Mouse (Mus musculus): Measurements from ENCODE around the gene Rec114. TPM values are rescaled to one million over a fixed set of nuclear protein-coding genes. Genes with fewer than 3 reads are reported as not detected.

The Rec114 gene
- polyA plus RNA-seq, 1 experiment from 2014 or later, result 1.4 TPM

GRCm38 (mm10) chr9:58706024-58706423 is 37.7 kb downstream of the Rec114 start:
- no peak overlapping the region for H3K27ac ChIP-seq
- no peak overlapping the region for H3K4me3 ChIP-seq
- no peaks in the 10 kb centered on the region for H3K27me3 ChIP-seq (ENCODE audit: low read depth, poor library complexity, severe bottlenecking)
- no peak for DNase-seq (ENCODE audit: low spot score)
- H3K9me3 ChIP-seq (replicated peaks), result no peaks in the 10 kb centered on the region
- H3K4me1 ChIP-seq, result peaks cover 7% of the 10 kb centered on the region; the same call in 1 of the 2 replicates
- no peaks in the 10 kb centered on the region for H3K36me3 ChIP-seq
- WGBS, result 87% methylated on average over 7 of the region's 7 CpGs

- DNase-seq (ENCODE audit: low spot score), result no peak
- WGBS, result 92% methylated on average over 7 of the region's 7 CpGs
- H3K4me1 ChIP-seq, result peaks cover 7% of the 10 kb centered on the region; the same call in 1 of the 2 replicates
- no peaks in the 10 kb centered on the region for H3K36me3 ChIP-seq
- no peak overlapping the region for H3K27ac ChIP-seq
- H3K9me3 ChIP-seq (replicated peaks), result no peaks in the 10 kb centered on the region
- no peak overlapping the region for H3K4me3 ChIP-seq
- no peaks in the 10 kb centered on the region for H3K27me3 ChIP-seq (ENCODE audit: low read depth, poor library complexity, severe bottlenecking)
Observed at GRCm38 (mm10) chr9:58703766-58704165, 40.0 kb downstream of the Rec114 start.

GRCm38 (mm10) chr9:58701751-58702150 is 42.0 kb downstream of the Rec114 start:
- Histone ChIP-seq H3K36me3 (no peaks in the 10 kb centered on the region), H3K27me3 (ENCODE audit: low read depth, poor library complexity, severe bottlenecking) (no peaks in the 10 kb centered on the region), H3K4me3 (no peak overlapping the region), H3K4me1 (peaks cover 3% of the 10 kb centered on the region; the same call in 1 of the 2 replicates), H3K9me3 (replicated peaks) (no peaks in the 10 kb centered on the region), H3K27ac (no peak overlapping the region)
- WGBS, result 94% methylated on average over 2 of the region's 2 CpGs
- no peak for DNase-seq (ENCODE audit: low spot score)

- Histone ChIP-seq H3K4me3 (no peak overlapping the region), H3K27ac (no peak overlapping the region), H3K4me1 (no peaks in the 10 kb centered on the region), H3K9me3 (replicated peaks) (no peaks in the 10 kb centered on the region), H3K36me3 (no peaks in the 10 kb centered on the region), H3K27me3 (ENCODE audit: low read depth, poor library complexity, severe bottlenecking) (no peaks in the 10 kb centered on the region)
- WGBS, result 97% methylated on average over 2 of the region's 2 CpGs
- no peak for DNase-seq (ENCODE audit: low spot score)
Observed at GRCm38 (mm10) chr9:58698486-58698885, 45.3 kb downstream of the Rec114 start.

- H3K9me3 ChIP-seq (replicated peaks), result no peaks in the 10 kb centered on the region
- H3K27me3 ChIP-seq (ENCODE audit: low read depth, poor library complexity, severe bottlenecking), result no peaks in the 10 kb centered on the region
- H3K27ac ChIP-seq, result no peak overlapping the region
- no peak overlapping the region for H3K4me3 ChIP-seq
- no peak for DNase-seq (ENCODE audit: low spot score)
- H3K4me1 ChIP-seq, result peaks cover 17% of the 10 kb centered on the region
- no peaks in the 10 kb centered on the region for H3K36me3 ChIP-seq
- 68% methylated on average over 7 of the region's 7 CpGs for WGBS
Observed at GRCm38 (mm10) chr9:58691471-58691870, 52.3 kb downstream of the Rec114 start.

GRCm38 (mm10) chr9:58690701-58691100 is 53.1 kb downstream of the Rec114 start:
- Histone ChIP-seq H3K4me1 (peaks cover 17% of the 10 kb centered on the region), H3K27me3 (ENCODE audit: low read depth, poor library complexity, severe bottlenecking) (no peaks in the 10 kb centered on the region), H3K36me3 (no peaks in the 10 kb centered on the region), H3K9me3 (replicated peaks) (no peaks in the 10 kb centered on the region), H3K4me3 (no peak overlapping the region), H3K27ac (no peak overlapping the region)
- DNase-seq (ENCODE audit: low spot score), result no peak
- 84% methylated on average over 4 of the region's 4 CpGs for WGBS

- no peak for DNase-seq (ENCODE audit: low spot score)
- H3K4me1 ChIP-seq, result peaks cover 17% of the 10 kb centered on the region
- H3K36me3 ChIP-seq, result no peaks in the 10 kb centered on the region
- no peak overlapping the region for H3K4me3 ChIP-seq
- H3K27ac ChIP-seq, result peak overlapping the region; percentile 50; the same call in 1 of the 2 replicates
- no peaks in the 10 kb centered on the region for H3K27me3 ChIP-seq (ENCODE audit: low read depth, poor library complexity, severe bottlenecking)
- WGBS, result 79% methylated on average over 4 of the region's 4 CpGs
- H3K9me3 ChIP-seq (replicated peaks), result no peaks in the 10 kb centered on the region
Observed at GRCm38 (mm10) chr9:58688076-58688475, 55.7 kb downstream of the Rec114 start.

GRCm38 (mm10) chr9:58685290-58685689 is 58.5 kb downstream of the Rec114 start:
- no peak overlapping the region for H3K4me3 ChIP-seq
- no peak for DNase-seq (ENCODE audit: low spot score)
- H3K36me3 ChIP-seq, result no peaks in the 10 kb centered on the region
- no peak overlapping the region for H3K27ac ChIP-seq
- 88% methylated on average over 10 of the region's 10 CpGs for WGBS
- no peaks in the 10 kb centered on the region for H3K9me3 ChIP-seq (replicated peaks)
- peaks cover 17% of the 10 kb centered on the region for H3K4me1 ChIP-seq
- no peaks in the 10 kb centered on the region for H3K27me3 ChIP-seq (ENCODE audit: low read depth, poor library complexity, severe bottlenecking)

DNA sequence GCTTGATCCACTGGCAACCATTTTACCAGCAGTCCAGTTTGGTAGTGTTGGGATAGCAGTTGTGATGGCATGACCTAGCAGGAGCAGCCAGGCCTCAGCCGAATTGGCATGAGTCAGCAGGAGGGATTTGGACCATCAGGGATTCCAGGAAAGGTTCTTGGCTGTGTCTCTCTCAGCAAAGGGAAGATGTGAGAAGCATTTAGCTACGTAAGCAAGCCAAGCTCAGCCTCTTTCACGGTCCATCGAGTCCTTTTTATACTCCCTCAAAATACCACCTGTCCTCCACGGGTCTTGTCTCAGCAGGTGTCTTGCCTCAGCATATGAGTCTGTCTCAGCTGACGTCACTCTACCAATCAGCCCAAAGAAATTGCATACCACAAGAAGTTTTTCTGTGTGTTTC is 60.4 kb downstream of the Rec114 start:
- no peak overlapping the region for H3K27ac ChIP-seq
- no peak for DNase-seq (ENCODE audit: low spot score)
- H3K4me3 ChIP-seq, result no peak overlapping the region
- no peaks in the 10 kb centered on the region for H3K27me3 ChIP-seq (ENCODE audit: low read depth, poor library complexity, severe bottlenecking)
- H3K36me3 ChIP-seq, result no peaks in the 10 kb centered on the region
- H3K4me1 ChIP-seq, result peaks cover 14% of the 10 kb centered on the region
- H3K9me3 ChIP-seq (replicated peaks), result no peaks in the 10 kb centered on the region
- 76% methylated on average over 6 of the region's 6 CpGs for WGBS

DNA sequence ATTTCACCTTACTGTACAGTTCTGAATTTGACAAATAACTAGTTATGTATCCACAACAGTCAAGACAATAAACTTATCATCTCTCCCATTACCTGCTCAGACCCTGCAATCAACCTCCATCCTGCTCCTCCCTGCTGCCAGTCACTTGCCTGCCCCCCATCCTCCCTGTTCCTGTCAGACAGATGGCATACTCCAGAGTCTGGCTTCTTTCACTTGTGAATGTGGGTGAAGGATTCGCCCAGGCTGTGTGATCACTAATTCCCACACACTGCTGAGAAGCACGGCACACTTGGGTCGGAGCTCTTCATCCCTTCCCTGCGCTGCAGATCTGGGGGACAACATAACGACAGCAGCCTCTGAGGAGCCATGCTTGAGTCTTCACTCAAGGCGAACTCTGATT is 61.7 kb downstream of the Rec114 start:
- H3K4me1 ChIP-seq, result peaks cover 2% of the 10 kb centered on the region; the same call in 1 of the 2 replicates
- no peak overlapping the region for H3K27ac ChIP-seq
- WGBS, result 74% methylated on average over 6 of the region's 6 CpGs

GRCm38 (mm10) chr9:58681411-58681810 is 62.4 kb downstream of the Rec114 start:
- no peaks in the 10 kb centered on the region for H3K36me3 ChIP-seq
- H3K9me3 ChIP-seq (replicated peaks), result no peaks in the 10 kb centered on the region
- DNase-seq (ENCODE audit: low spot score), result no peak
- H3K4me3 ChIP-seq, result no peak overlapping the region
- H3K27me3 ChIP-seq (ENCODE audit: low read depth, poor library complexity, severe bottlenecking), result no peaks in the 10 kb centered on the region
- H3K27ac ChIP-seq, result no peak overlapping the region
- WGBS, result 62% methylated on average over 2 of the region's 2 CpGs
- H3K4me1 ChIP-seq, result no peaks in the 10 kb centered on the region

More for the DNA sequence above, 61.7 kb downstream of the Rec114 start:
- DNase-seq (ENCODE audit: low spot score), result no peak
- Histone ChIP-seq H3K4me3 (no peak overlapping the region), H3K27me3 (ENCODE audit: low read depth, poor library complexity, severe bottlenecking) (no peaks in the 10 kb centered on the region), H3K36me3 (no peaks in the 10 kb centered on the region), H3K9me3 (replicated peaks) (no peaks in the 10 kb centered on the region)

DNA sequence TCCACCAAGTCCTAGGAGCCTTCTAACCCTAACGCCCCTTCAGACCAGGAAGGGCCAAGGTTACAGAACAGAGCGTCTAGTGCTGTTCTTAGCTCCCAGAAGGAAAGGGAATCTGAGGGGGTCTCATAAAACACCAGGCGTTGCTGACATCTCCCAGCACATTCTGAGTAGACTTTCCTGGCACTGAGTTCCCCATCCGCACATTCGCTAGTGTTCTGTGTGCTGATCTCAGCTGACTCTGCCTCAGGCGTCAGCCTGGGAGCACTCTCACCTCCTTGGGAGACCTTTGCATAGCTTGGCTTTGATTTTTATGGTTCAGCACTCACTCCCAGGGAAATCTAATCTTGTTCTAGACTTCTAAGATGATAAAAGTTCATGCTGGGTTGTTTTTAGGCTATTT is 68.4 kb downstream of the Rec114 start:
- Histone ChIP-seq H3K27me3 (ENCODE audit: low read depth, poor library complexity, severe bottlenecking) (no peaks in the 10 kb centered on the region), H3K36me3 (no peaks in the 10 kb centered on the region), H3K9me3 (replicated peaks) (no peaks in the 10 kb centered on the region), H3K4me1 (peaks cover 12% of the 10 kb centered on the region), H3K4me3 (no peak overlapping the region), H3K27ac (no peak overlapping the region)
- 45% methylated on average over 6 of the region's 6 CpGs for WGBS
- DNase-seq (ENCODE audit: low spot score), result no peak

DNA sequence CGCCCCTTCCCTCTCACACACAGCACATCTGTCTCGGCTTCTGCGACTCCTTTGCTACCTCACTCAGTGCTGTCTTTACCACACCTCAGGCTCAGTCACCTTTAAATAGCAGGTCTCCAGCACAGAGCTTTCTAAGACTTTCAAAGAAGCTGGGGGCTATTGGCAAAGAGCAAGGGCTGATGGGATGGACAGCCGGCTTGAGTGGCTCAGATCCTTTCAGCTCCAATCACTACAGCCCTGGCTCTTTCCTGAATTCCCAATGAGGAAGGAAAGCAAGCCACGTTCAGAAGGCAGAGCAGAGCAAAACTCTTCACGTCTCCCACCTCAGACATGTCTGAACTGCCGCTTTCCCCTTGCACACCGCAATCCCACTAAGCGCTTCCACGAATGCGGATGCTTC is 69.0 kb downstream of the Rec114 start:
- 80% methylated on average over 11 of the region's 11 CpGs for WGBS
- Histone ChIP-seq H3K4me1 (peaks cover 12% of the 10 kb centered on the region), H3K27ac (no peak overlapping the region), H3K4me3 (no peak overlapping the region), H3K36me3 (no peaks in the 10 kb centered on the region), H3K9me3 (replicated peaks) (no peaks in the 10 kb centered on the region), H3K27me3 (ENCODE audit: low read depth, poor library complexity, severe bottlenecking) (no peaks in the 10 kb centered on the region)
- DNase-seq (ENCODE audit: low spot score), result no peak

- no peaks in the 10 kb centered on the region for H3K27me3 ChIP-seq (ENCODE audit: low read depth, poor library complexity, severe bottlenecking)
- H3K36me3 ChIP-seq, result no peaks in the 10 kb centered on the region
- H3K9me3 ChIP-seq (replicated peaks), result no peaks in the 10 kb centered on the region
- WGBS, result 45% methylated on average over 4 of the region's 4 CpGs
- DNase-seq (ENCODE audit: low spot score), result no peak
- no peak overlapping the region for H3K27ac ChIP-seq
- peaks cover 12% of the 10 kb centered on the region for H3K4me1 ChIP-seq
- H3K4me3 ChIP-seq, result no peak overlapping the region
Observed at GRCm38 (mm10) chr9:58672474-58672873, 71.3 kb downstream of the Rec114 start.
